Mouse (Mus musculus) kidney, adult 2 months (tissue): ENCODE results near the gene Zfp286. TPM values are rescaled to one million over a fixed set of nuclear protein-coding genes. Genes with fewer than 3 reads are reported as not detected.

Experiments used
- DNase-seq: peaks from one replicate; pipeline ENCODE4 v3.0.0; 2021
- H3K27ac ChIP-seq: fragments of 200-500 bp; 2 replicates; pipeline ENCODE4 v1.5.1; 2012; ENCODE audit warnings: low read depth, low read length, control low read depth, inconsistent platforms; ENCODE audit not compliant: insufficient read depth
- H3K27me3 ChIP-seq: fragments of 200-500 bp; replicated peaks from 2 replicates; pipeline ENCODE4 v1.6.1; 2012; ENCODE audit warnings: mild to moderate bottlenecking, moderate library complexity, low read length, inconsistent platforms; ENCODE audit not compliant: control insufficient read depth, insufficient read depth
- H3K36me3 ChIP-seq: fragments of 200-500 bp; 2 replicates; pipeline ENCODE4 v1.6.1; 2012; ENCODE audit warnings: mild to moderate bottlenecking, moderate library complexity, low read length, inconsistent platforms; ENCODE audit not compliant: control insufficient read depth, insufficient read depth
- H3K4me1 ChIP-seq: fragments of 200-500 bp; 2 replicates; pipeline ENCODE4 v1.6.1; 2011; ENCODE audit warnings: low read length; ENCODE audit not compliant: control insufficient read depth, insufficient read depth
- H3K4me3 ChIP-seq: fragments of 200-500 bp; 2 replicates; pipeline ENCODE4 v1.5.1; 2011; ENCODE audit warnings: mild to moderate bottlenecking, low read depth, low read length, control low read depth; ENCODE audit not compliant: insufficient read depth
- CTCF ChIP-seq: fragments of 200-500 bp; conservative IDR thresholded peaks from 2 replicates; pipeline ENCODE4 v1.5.1; 2011; ENCODE audit warnings: low read depth, mild to moderate bottlenecking, control low read depth, low read length, moderate library complexity, mixed read lengths; ENCODE audit not compliant: insufficient read depth, insufficient read length
- POLR2A ChIP-seq: fragments of 200-500 bp; IDR thresholded peaks from one replicate; pipeline ENCODE4 v1.6.1; 2011; ENCODE audit warnings: low read depth, low read length, control low read depth
- WGBS: fragments of 180-500 bp; shearing (Covaris S2); methylation state at CpG from one replicate; pipeline ENCODE4 v1.1.7; 2018; 5-methylcytosine and 5-hydroxymethylcytosine counted together
- polyA plus RNA-seq: library from polyadenylated mRNA; depleted of rRNA; stranded (reverse); fragments of >200 nt; gene quantifications from 2 replicates; pipeline ENCODE4 v1.2.3, GENCODE M21; 2012

The Zfp286 gene
- polyA plus RNA-seq, 1 experiment, result 0.83 TPM

DNA sequence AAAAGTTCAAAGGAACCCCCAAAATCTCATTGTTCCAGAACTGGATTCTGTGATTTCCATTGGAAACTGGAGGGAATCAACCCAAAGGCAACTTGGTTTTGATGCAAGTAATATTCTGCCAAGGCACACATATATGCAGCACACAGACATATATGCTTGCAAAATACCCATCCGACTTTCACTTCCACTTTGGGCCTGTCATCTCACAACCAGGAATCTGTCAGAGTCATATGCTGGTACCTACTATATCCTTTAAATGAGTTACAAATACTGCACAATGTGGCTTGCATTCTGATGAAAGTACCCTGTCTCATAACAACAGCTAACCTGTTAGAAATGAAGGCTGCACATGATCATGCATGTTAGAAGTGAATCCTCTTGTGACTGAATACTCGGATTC lies 18.7 kb upstream of the Zfp286 start:
- no peak for DNase-seq
- Histone ChIP-seq H3K4me3 (no peak overlapping the region), H3K27me3 (no peaks in the 10 kb centered on the region), H3K36me3 (no peaks in the 10 kb centered on the region), H3K4me1 (no peaks in the 10 kb centered on the region), H3K27ac (no peak overlapping the region)
- 95% methylated on average over 2 of the region's 2 CpGs for WGBS
- TF ChIP-seq CTCF, result no peak
- TF ChIP-seq POLR2A, result no peak

DNA sequence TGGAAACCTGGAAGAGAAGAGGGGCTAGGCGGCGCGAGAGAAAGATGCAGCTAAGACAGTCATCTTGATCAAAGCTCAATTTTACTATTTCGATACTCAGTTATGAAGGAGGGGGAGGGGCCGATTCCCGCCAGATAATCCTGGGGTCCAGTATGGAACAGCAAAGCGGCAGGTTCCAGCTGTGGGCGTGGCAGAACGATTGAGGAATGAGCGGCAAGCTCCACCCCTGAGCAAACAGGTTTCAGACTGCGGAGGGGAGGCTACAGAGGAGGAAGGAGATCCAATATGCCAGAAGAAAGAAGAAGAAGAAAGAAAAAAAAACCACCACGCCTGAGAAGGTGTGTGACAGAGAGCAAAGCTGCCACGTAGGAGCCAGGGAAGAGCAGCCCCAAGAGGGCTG lies 14.9 kb upstream of the Zfp286 start:
- Histone ChIP-seq H3K27me3 (no peaks in the 10 kb centered on the region), H3K36me3 (no peaks in the 10 kb centered on the region), H3K4me3 (no peak overlapping the region), H3K27ac (no peak overlapping the region), H3K4me1 (no peaks in the 10 kb centered on the region)
- 64% methylated on average over 13 of the region's 13 CpGs for WGBS
- DNase-seq, result no peak
- TF ChIP-seq CTCF (no peak), POLR2A (no peak)

DNA sequence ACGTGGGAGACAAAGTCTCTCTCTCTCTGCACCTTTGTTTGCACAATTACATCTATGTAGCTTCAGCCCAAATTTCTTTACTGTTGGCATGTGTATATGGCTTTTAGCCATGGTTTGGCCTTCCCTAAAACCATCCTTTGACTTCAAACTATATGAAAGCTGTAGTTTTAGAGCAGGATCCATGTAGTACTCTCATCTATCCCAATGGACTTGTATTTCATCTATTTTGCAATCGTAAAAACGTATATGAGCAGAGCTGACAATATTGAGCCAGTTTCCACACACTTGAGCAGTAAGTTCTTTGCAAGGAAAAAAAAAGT lies 315 bp upstream of the Zfp286 start:
- whole genome bisulfite sequencing, result 58% methylated on average over 3 of the region's 3 CpGs

DNA sequence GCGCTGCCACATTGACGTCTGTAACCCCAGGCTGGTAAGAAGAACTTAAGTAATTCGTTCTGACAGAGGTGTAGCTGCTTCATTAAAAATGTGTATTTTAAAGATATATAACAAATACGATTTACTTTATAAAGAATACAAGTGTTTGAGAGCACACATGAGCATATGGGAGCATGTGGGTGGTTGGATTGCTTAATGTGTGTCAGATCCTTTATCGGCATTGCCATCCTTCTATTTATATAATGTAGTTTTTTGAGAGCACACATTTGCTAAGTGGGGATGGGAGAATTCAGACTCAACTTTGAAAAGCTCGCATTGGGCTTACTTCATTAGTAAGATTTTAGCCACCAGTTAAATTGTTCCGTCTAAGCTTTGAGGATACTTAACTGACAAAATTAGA lies 12.8 kb downstream of the Zfp286 start:
- no peaks in the 10 kb centered on the region for H3K4me1 ChIP-seq
- H3K4me3 ChIP-seq, result no peak overlapping the region
- WGBS, result 95% methylated on average over 7 of the region's 7 CpGs
- no peak for DNase-seq
- no peaks in the 10 kb centered on the region for H3K27me3 ChIP-seq
- H3K36me3 ChIP-seq, result peaks cover 2% of the 10 kb centered on the region
- no peak overlapping the region for H3K27ac ChIP-seq
- no peak for TF ChIP-seq POLR2A
- TF ChIP-seq CTCF, result no peak

More for the DNA sequence above, 315 bp upstream of the Zfp286 start:
- H3K27ac ChIP-seq, result no peak overlapping the region
- H3K4me1 ChIP-seq, result no peaks in the 10 kb centered on the region
- H3K4me3 ChIP-seq, result peak overlapping the region; percentile 61
- H3K36me3 ChIP-seq, result no peaks in the 10 kb centered on the region
- no peak for DNase-seq
- TF ChIP-seq CTCF, result no peak
- no peak for TF ChIP-seq POLR2A
- H3K27me3 ChIP-seq, result no peaks in the 10 kb centered on the region

DNA sequence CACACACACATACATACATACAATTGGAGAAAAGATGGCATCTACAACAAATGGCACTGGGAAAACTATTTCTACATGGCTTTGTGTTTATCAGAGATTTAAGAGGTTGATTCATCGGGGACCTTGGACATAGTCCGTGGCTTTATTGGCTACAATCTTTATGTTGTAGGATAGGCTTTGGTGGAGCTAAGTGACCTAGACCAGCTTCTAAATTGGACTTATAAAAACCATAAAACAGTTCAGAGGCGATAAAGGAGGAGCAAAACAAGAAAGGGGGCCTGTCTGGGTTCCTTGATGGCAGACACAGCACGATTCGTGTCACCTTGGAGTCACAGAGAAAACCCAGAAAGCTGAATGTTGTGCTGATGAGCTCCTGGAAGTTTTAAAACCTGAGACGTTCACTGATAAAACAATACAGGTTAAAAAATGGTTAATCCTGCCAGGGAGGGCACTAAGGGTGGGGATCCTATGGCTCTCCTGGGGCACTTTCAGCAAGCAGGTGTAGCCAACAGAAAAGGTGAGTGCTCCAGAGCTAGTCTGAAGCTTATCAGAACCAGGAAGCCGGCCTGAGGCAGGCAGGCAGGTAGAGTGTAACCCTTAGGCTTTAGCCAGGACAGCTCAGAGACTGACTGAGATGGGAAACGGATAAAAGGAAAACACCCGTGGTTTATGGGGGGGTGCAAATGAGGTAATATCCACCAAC lies 28.4 kb downstream of the Zfp286 start:
- TF ChIP-seq CTCF (no peak), POLR2A (no peak)
- H3K4me3 ChIP-seq, result no peak overlapping the region
- H3K27ac ChIP-seq, result no peak overlapping the region
- no peak for DNase-seq
- no peaks in the 10 kb centered on the region; the same call in 1 of the 2 replicates for H3K4me1 ChIP-seq
- H3K36me3 ChIP-seq, result no peaks in the 10 kb centered on the region
- WGBS, result 65% methylated on average over 9 of the region's 9 CpGs
- H3K27me3 ChIP-seq, result no peaks in the 10 kb centered on the region

DNA sequence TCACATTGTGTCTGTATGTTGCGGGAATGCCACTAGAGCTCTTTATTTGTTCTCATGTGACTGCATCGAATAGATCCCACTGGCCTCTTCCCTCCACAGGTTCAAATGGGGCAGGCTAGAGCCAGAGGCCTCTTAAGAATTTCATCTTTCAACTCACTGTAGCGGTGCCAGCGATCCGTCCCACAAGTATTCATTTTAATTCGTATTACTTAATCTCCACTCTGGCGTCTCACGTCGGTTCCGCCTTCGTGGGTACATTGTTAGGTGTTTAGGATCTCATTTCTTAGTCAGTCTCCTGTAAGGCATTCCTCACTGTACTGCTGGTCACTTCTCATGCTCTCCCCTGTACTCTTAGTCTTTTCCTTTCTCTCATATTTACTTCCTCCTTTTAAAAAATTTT lies 30.8 kb downstream of the Zfp286 start:
- TF ChIP-seq POLR2A, result no peak
- no peaks in the 10 kb centered on the region; the same call in 1 of the 2 replicates for H3K4me1 ChIP-seq
- H3K27me3 ChIP-seq, result no peaks in the 10 kb centered on the region
- no peak for DNase-seq
- no peak overlapping the region for H3K27ac ChIP-seq
- no peak overlapping the region for H3K4me3 ChIP-seq
- no peaks in the 10 kb centered on the region for H3K36me3 ChIP-seq
- 83% methylated on average over 11 of the region's 11 CpGs for WGBS

DNA sequence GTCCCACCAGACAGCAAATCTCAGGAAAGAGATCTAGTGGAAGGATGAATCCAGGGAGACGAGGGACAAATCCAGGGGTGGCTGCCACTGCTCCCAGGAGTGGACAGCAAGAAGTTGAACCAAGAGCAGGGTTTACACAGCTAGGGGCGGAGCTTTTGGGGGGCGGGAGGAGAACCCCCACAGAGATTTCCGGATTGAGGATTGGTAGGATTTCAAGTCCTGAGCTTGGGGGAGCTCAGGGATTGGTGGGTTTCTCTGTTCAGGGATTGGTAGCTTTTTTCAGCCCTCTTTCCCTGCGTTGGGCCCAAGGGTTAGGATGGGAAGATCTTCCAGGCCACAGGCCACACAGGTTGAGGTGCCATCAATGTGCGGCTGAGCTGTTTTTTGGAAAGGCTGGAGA lies 31.4 kb downstream of the Zfp286 start:
- H3K27me3 ChIP-seq, result no peaks in the 10 kb centered on the region
- H3K36me3 ChIP-seq, result no peaks in the 10 kb centered on the region
- WGBS, result 91% methylated on average over 6 of the region's 6 CpGs
- no peak overlapping the region for H3K4me3 ChIP-seq
- no peak overlapping the region for H3K27ac ChIP-seq
- H3K4me1 ChIP-seq, result no peaks in the 10 kb centered on the region; the same call in 1 of the 2 replicates
- no peak for DNase-seq
- TF ChIP-seq CTCF (no peak), POLR2A (no peak)

DNA sequence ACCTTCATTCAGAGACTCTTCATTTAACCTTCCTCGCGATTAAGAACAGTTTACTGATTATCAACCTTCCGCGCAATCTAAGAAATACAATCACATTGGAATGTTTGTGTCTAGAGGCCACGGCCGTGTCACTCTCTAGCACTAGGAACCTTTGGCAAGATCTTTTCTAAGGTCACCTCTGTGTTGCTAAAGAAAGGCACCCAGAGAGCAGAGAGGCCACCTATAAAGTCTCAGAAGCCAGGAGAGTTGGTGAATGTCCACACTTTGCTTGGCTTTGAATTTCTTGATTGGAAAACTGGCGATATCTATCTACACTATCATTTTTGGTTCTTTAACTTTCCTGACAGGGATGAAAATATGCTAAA lies 32.1 kb downstream of the Zfp286 start:
- Histone ChIP-seq H3K27me3 (no peaks in the 10 kb centered on the region), H3K36me3 (no peaks in the 10 kb centered on the region), H3K27ac (no peak overlapping the region), H3K4me1 (no peaks in the 10 kb centered on the region; the same call in 1 of the 2 replicates), H3K4me3 (no peak overlapping the region)
- DNase-seq, result no peak
- TF ChIP-seq CTCF (no peak), POLR2A (no peak)
- WGBS, result 5% methylated on average over 7 of the region's 7 CpGs
